ENCODE assay signal across 8 mouse cellular contexts in the genomic region with DNA sequence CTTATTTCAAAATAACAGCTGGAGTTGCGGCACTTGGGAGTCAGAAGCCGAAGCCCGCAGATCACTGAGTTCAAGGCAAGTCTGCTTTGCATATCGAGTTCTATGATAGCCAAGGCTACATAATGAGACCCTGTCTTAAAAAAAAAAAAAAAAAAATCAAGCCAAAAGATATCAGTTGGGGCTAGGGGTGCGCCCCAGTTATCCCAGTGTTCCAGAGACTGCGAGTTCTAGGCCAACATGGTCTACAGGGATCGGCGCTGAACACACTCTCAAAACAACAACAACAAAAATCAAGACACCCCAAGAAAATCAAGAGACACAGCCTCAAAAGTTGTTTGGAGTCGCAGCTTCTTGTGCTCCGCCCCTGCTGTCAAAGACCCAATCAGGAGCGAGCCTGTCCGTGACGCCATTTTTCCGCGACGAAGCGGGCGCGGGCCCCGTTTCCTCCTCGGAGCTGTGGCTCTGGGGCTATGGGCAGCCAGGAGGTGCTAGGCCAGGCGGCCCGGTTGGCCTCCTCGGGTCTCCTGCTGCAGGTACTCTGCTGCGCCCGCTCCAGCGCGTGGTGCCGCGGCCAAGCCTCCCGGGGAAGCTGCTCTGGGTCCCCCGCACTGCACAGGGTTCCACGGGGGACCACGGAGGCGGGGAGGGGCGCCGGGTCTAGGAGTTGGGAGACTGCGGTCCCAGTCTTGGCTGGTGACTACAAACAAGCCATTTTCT. TPM values are rescaled to one million over a fixed set of nuclear protein-coding genes. Genes with fewer than 3 reads are reported as not detected.
DNase-seq lines count a peak whose midpoint lies in the region; ATAC-seq and TF ChIP-seq lines count a peak whose summit lies in the region.

A gene (plus strand): TSS at position 418 of the 717 bp plus-strand sequence.

- H3K9me3 ChIP-seq in MEL (replicated peaks; ENCODE audit: insufficient read depth, low read length) = no peaks in the 10 kb centered on the region
- no peaks in the 10 kb centered on the region for H3K9me3 ChIP-seq in forebrain, postnatal 0 days (ENCODE audit: low read length)
- H3K9me3 ChIP-seq in lung, embryonic 15.5 days = no peaks in the 10 kb centered on the region

- peak within 1 kb of the TSS; percentile 100 for H3K9ac ChIP-seq in MEL (ENCODE audit: control insufficient read depth, low read depth, low read length, poor library complexity, severe bottlenecking)
- peak within 1 kb of the TSS; percentile 94 for H3K9ac ChIP-seq in forebrain, postnatal 0 days
- peak within 1 kb of the TSS; percentile 99 for H3K9ac ChIP-seq in lung, embryonic 15.5 days

- H3K4me2 ChIP-seq in forebrain, postnatal 0 days (ENCODE audit: low read depth) = peak within 1 kb of the TSS; percentile 65
- peak within 1 kb of the TSS; percentile 73 for H3K4me2 ChIP-seq in lung, embryonic 15.5 days

- H3K27me3 ChIP-seq in MEL (ENCODE audit: control insufficient read depth in 1 of 2, insufficient read depth in 2 of 2, low read length in 2 of 2) = 0 out of 4 replicates have a peak, but pooled peaks cover 0 to under 1% of the 10 kb centered on the region in 2 experiments
- no peaks in the 10 kb centered on the region for H3K27me3 ChIP-seq in cerebellum, adult 2 months (ENCODE audit: control insufficient read depth, insufficient read depth, low read length)
- no peaks in the 10 kb centered on the region for H3K27me3 ChIP-seq in forebrain, postnatal 0 days (ENCODE audit: insufficient read depth, low read length)
- no peaks in the 10 kb centered on the region for H3K27me3 ChIP-seq in lung, embryonic 15.5 days

- TF ChIP-seq CTCF in MEL (IDR thresholded peaks at IDR 0.05 in 2 of 3, conservative IDR thresholded peaks at IDR 0.05 in 1 of 3; ENCODE audit: control insufficient read depth in 1 of 3, insufficient read depth in 1 of 3, low read depth in 2 of 3, low read length in 3 of 3, poor library complexity in 1 of 3, severe bottlenecking in 1 of 3) = no peak
- TF ChIP-seq CTCF in cerebellum, adult 2 months (IDR thresholded peaks at IDR 0.05; ENCODE audit: borderline replicate concordance, insufficient read depth, low read depth, low read length) = no peak
- TF ChIP-seq CTCF in forebrain, postnatal 0 days (IDR thresholded peaks at IDR 0.05; ENCODE audit: low read depth) = peak; percentile 27; the same call in 1 of the 2 replicates

- no peak for TF ChIP-seq RAD21 in MEL (IDR thresholded peaks at IDR 0.05; ENCODE audit: low read depth, low read length)

- ATAC-seq in forebrain, postnatal 0 days = peak; percentile 95
- peak; percentile 92 for ATAC-seq in lung, embryonic 15.5 days (ENCODE audit: borderline replicate concordance, extremely low read depth, low FRiP score, low TSS enrichment)

- peaks cover 0 to 10% of the 10 kb centered on the region in 2 experiments; a peak in 2 of 4 replicates for H3K36me3 ChIP-seq in MEL (ENCODE audit: control insufficient read depth in 1 of 2, insufficient read depth in 2 of 2, low read length in 2 of 2)
- no peaks in the 10 kb centered on the region; the same call in 1 of the 2 replicates for H3K36me3 ChIP-seq in forebrain, postnatal 0 days (ENCODE audit: insufficient read depth)
- peaks cover under 1% of the 10 kb centered on the region; the same call in 1 of the 2 replicates for H3K36me3 ChIP-seq in lung, embryonic 15.5 days

- peaks cover 3 to 7% of the 10 kb centered on the region in 2 experiments for H3K4me1 ChIP-seq in MEL (ENCODE audit: control insufficient read depth in 1 of 2, insufficient read depth in 2 of 2, low read length in 2 of 2)
- H3K4me1 ChIP-seq in cerebellum, adult 2 months (ENCODE audit: control insufficient read depth, insufficient read depth, low read length) = no peaks in the 10 kb centered on the region; the same call in 1 of the 2 replicates
- peaks cover 5% of the 10 kb centered on the region; the same call in 1 of the 2 replicates for H3K4me1 ChIP-seq in forebrain, postnatal 0 days (ENCODE audit: insufficient read depth)
- H3K4me1 ChIP-seq in lung, embryonic 15.5 days = peaks cover 9% of the 10 kb centered on the region; the same call in 1 of the 2 replicates

- no peak for TF ChIP-seq EP300 in MEL (IDR thresholded peaks at IDR 0.05; ENCODE audit: low read depth in 1 of 2, low read length in 2 of 2)

- DNase-seq in MEL (ENCODE audit: low read depth, low spot score) = peak; percentile 97
- peak; percentile 96 to 99 for DNase-seq in cerebellum, adult 2 months
- DNase-seq in forebrain, postnatal 0 days = peak; percentile 98
- peak; percentile 100 for DNase-seq in heart, postnatal 4 days
- DNase-seq in layer of hippocampus, adult 8-10 months (ENCODE audit: low spot score in 2 of 2) = peak; percentile 94 to 98
- peak; percentile 93 for DNase-seq in ovary, adult 18-20 months (ENCODE audit: low spot score)
- DNase-seq in thymus, postnatal 0 days (ENCODE audit: low spot score) = peak; percentile 98

- peaks cover 4% of the 10 kb centered on the region for H3K79me2 ChIP-seq in MEL (ENCODE audit: control insufficient read depth, insufficient read depth, low read length, poor library complexity)

- peak within 1 kb of the TSS; percentile 72 for H3K27ac ChIP-seq in MEL (ENCODE audit: control insufficient read depth, low read depth, low read length)
- peak within 1 kb of the TSS; percentile 77 for H3K27ac ChIP-seq in cerebellum, adult 2 months (ENCODE audit: insufficient read depth, low read length)
- peak within 1 kb of the TSS; percentile 87 for H3K27ac ChIP-seq in forebrain, postnatal 0 days (ENCODE audit: low read depth, low read length)
- H3K27ac ChIP-seq in lung, embryonic 15.5 days = peak within 1 kb of the TSS; percentile 85

- WGBS in cerebellum, adult 2 months = 2% methylated on average over 38 of the region's 38 CpGs
- WGBS in forebrain, postnatal 0 days = 1% methylated on average over 38 of the region's 38 CpGs
- 2% methylated on average over 38 of the region's 38 CpGs for WGBS in lung, embryonic 15.5 days

- peak; percentile 94 to 96 for TF ChIP-seq POLR2A in MEL (IDR thresholded peaks at IDR 0.05; ENCODE audit: control insufficient read depth in 1 of 2, insufficient read depth in 1 of 2, low read depth in 1 of 2, low read length in 2 of 2, poor library complexity in 1 of 2)
- peak; percentile 93 for TF ChIP-seq POLR2A in cerebellum, adult 2 months (IDR thresholded peaks at IDR 0.05; ENCODE audit: borderline replicate concordance, insufficient read depth, low read length)

- H3K4me3 ChIP-seq in MEL (ENCODE audit: control insufficient read depth in 1 of 2, insufficient read depth in 1 of 2, low read depth in 2 of 2, low read length in 2 of 2) = peak within 1 kb of the TSS; percentile 92 to 98
- peak within 1 kb of the TSS; percentile 81 for H3K4me3 ChIP-seq in cerebellum, adult 2 months (replicated peaks; ENCODE audit: insufficient read depth, low read depth, low read length)
- peak within 1 kb of the TSS; percentile 82 for H3K4me3 ChIP-seq in forebrain, postnatal 0 days (ENCODE audit: low read depth, low read length)
- H3K4me3 ChIP-seq in lung, embryonic 15.5 days = peak within 1 kb of the TSS; percentile 84

TF ChIP-seq in MEL, 35 proteins besides CTCF, POLR2A, EP300 and RAD21 (continues in another document):
- TF ChIP-seq SIN3A (IDR thresholded peaks at IDR 0.05; ENCODE audit: low read length) = peak; percentile 92
- no peak for TF ChIP-seq MEF2A (IDR thresholded peaks at IDR 0.05; ENCODE audit: extremely low read depth, insufficient replicate concordance, low read depth, low read length, poor library complexity, severe bottlenecking)
- no peak for TF ChIP-seq TAL1 (IDR thresholded peaks at IDR 0.05; ENCODE audit: low read length)
- TF ChIP-seq USF1 (IDR thresholded peaks at IDR 0.05; ENCODE audit: low read depth, low read length) = no peak
- TF ChIP-seq ZMIZ1 (IDR thresholded peaks at IDR 0.05; ENCODE audit: low read depth, low read length) = peak; percentile 90
- no peak for TF ChIP-seq USF2 (IDR thresholded peaks at IDR 0.05; ENCODE audit: borderline replicate concordance in 1 of 2, insufficient read depth in 1 of 2, low read depth in 1 of 2, low read length in 2 of 2)
- peak; percentile 67; the same call in 1 of the 2 replicates for TF ChIP-seq TBP (IDR thresholded peaks at IDR 0.05; ENCODE audit: low read depth, low read length)
- no peak for TF ChIP-seq MAZ (IDR thresholded peaks at IDR 0.05; ENCODE audit: low read depth, low read length)
- TF ChIP-seq MAFK (IDR thresholded peaks at IDR 0.05; ENCODE audit: borderline replicate concordance, low read depth, low read length) = no peak
- no peak for TF ChIP-seq MYC (IDR thresholded peaks at IDR 0.05; ENCODE audit: low read depth, low read length)
- TF ChIP-seq RCOR1 (IDR thresholded peaks at IDR 0.05; ENCODE audit: low read depth, low read length) = no peak
- TF ChIP-seq ZC3H11A (IDR thresholded peaks at IDR 0.05; ENCODE audit: low read depth, low read length) = no peak
- TF ChIP-seq CHD1 (IDR thresholded peaks at IDR 0.05; ENCODE audit: low read depth, low read length) = no peak
- TF ChIP-seq KAT2A (conservative IDR thresholded peaks at IDR 0.05; ENCODE audit: low read depth, low read length) = no peak; the same call in 1 of the 2 replicates
- peak; percentile 88 for TF ChIP-seq HCFC1 (IDR thresholded peaks at IDR 0.05; ENCODE audit: low read depth, low read length)
- no peak; the same call in 1 of the 2 replicates for TF ChIP-seq ZKSCAN1 (IDR thresholded peaks at IDR 0.05; ENCODE audit: low read depth, low read length)
- TF ChIP-seq MAX (IDR thresholded peaks at IDR 0.05; ENCODE audit: low read length) = peak; percentile 42; the same call in 1 of the 2 replicates
- TF ChIP-seq POLR2AphosphoS2 (IDR thresholded peaks at IDR 0.05; ENCODE audit: low read length) = peak; percentile 83; the same call in 1 of the 2 replicates
- no peak for TF ChIP-seq JUND (IDR thresholded peaks at IDR 0.05; ENCODE audit: low read depth, low read length)
- no peak for TF ChIP-seq MYB (IDR thresholded peaks at IDR 0.05; ENCODE audit: low read depth, low read length)
- peak; percentile 95 for TF ChIP-seq NELFE (IDR thresholded peaks at IDR 0.05; ENCODE audit: low read depth, low read length)
- peak; percentile 85 for TF ChIP-seq MXI1 (IDR thresholded peaks at IDR 0.05; ENCODE audit: low read depth, low read length)

RNA-seq across cellular contexts. Expression of the gene that starts here (rescaled TPM):
- total RNA-seq in MEL (2012; rRNA removed) = 8.0 and 9.1 TPM in 2 replicates
- 10 to 100 TPM in 1 of 2 experiments, not detected in 1; 11.3 TPM for polyA plus RNA-seq in MEL (2012; ENCODE audit: insufficient read depth in 1 of 2, insufficient read length in 2 of 2, low read depth in 1 of 2, low replicate concordance in 2 of 2, missing spikeins in 1 of 2)
- polyA plus RNA-seq in cerebellum, adult 2 months (2012; rRNA removed) = 12.1 and 12.4 TPM in 2 replicates
- total RNA-seq in forebrain, postnatal 0 days (2014; rRNA removed) = 10.5 and 18.4 TPM in 2 replicates
- polyA plus RNA-seq in forebrain, postnatal 0 days (2015; fragmentation: Nextera tagmentation; extraction: Ambion mirVana) = 6.0 and 9.6 TPM in 2 replicates
- 10 to 100 TPM in 1 of 2 experiments, 1 to 10 TPM in 1; 9.6 to 10.5 TPM for total RNA-seq in heart, postnatal 4 days (2021)
- total RNA-seq in layer of hippocampus, adult 8-10 months (2022) = 10 to 100 TPM; 13.0 to 15.2 (median 14.2) TPM
- 17.4 and 17.8 TPM in 2 replicates for polyA plus RNA-seq in lung, embryonic 15.5 days (2015; fragmentation: Nextera tagmentation; extraction: Ambion mirVana)
- 10.5 and 12.0 TPM in 2 replicates for polyA plus RNA-seq in thymus, postnatal 0 days (2015; fragmentation: Nextera tagmentation; extraction: Ambion mirVana)

Comparison
In these comparisons a context has a peak if more than half of its experiments do, and no peak if none do; other contexts are left out.
1. Peak in every context shown above with its lines: DNase-seq, ATAC-seq, H3K4me3 ChIP-seq and H3K27ac ChIP-seq.